ENCODE assay signal across 15 mouse cellular contexts in genomic region chr7:79803887-79804286, GRCm38 (mm10). TPM values are rescaled to one million over a fixed set of nuclear protein-coding genes. Genes with fewer than 3 reads are reported as not detected.
DNase-seq lines count a peak whose midpoint lies in the region; ATAC-seq and TF ChIP-seq lines count a peak whose summit lies in the region.
"Had no signal": no experiment of that assay in that cellular context is flagged by ENCODE, and none has a peak within 500 bp of the region (broad histone marks: within the 10 kb centered on the region; RNA-seq: fewer than 3 reads in every experiment).

No protein-coding gene starts in this region.

- no peak for TF ChIP-seq POLR2A in myocyte (IDR thresholded peaks at IDR 0.05; ENCODE audit: insufficient read length, low read depth)

- no peaks in the 10 kb centered on the region for H3K4me1 ChIP-seq in liver, postnatal 0 days (ENCODE audit: insufficient read depth)
- H3K4me1 ChIP-seq in liver, embryonic 11.5 days (replicated peaks; ENCODE audit: control insufficient read depth, insufficient read depth, low read length), result no peaks in the 10 kb centered on the region
- no peaks in the 10 kb centered on the region; the same call in 1 of the 2 replicates for H3K4me1 ChIP-seq in kidney, postnatal 0 days (replicated peaks; ENCODE audit: insufficient read depth, low read length)
- H3K4me1 ChIP-seq: limb, embryonic 12.5 days had no signal

- H3K79me2 ChIP-seq in myocyte (ENCODE audit: control insufficient read depth, insufficient read depth), result no peaks in the 10 kb centered on the region

- no peaks in the 10 kb centered on the region for H3K9me3 ChIP-seq in liver, postnatal 0 days (ENCODE audit: low read length)
- H3K9me3 ChIP-seq in liver, embryonic 11.5 days (ENCODE audit: control insufficient read depth, low read length), result no peaks in the 10 kb centered on the region
- no peaks in the 10 kb centered on the region for H3K9me3 ChIP-seq in kidney, postnatal 0 days (replicated peaks; ENCODE audit: low read length)
- H3K9me3 ChIP-seq: embryonic facial prominence, embryonic 13.5 days; hindbrain, embryonic 10.5 days; limb, embryonic 12.5 days had no signal

- H3K4me2 ChIP-seq in liver, postnatal 0 days (ENCODE audit: low read depth, low read length), result no peak overlapping the region
- no peak overlapping the region for H3K4me2 ChIP-seq in liver, embryonic 11.5 days
- no peak overlapping the region for H3K4me2 ChIP-seq in kidney, postnatal 0 days (ENCODE audit: low read length)
- peak overlapping the region; percentile 24 for H3K4me2 ChIP-seq in myocyte (ENCODE audit: low read depth)
- H3K4me2 ChIP-seq: embryonic facial prominence, embryonic 13.5 days; limb, embryonic 12.5 days had no signal

- H3K27ac ChIP-seq in liver, postnatal 0 days (ENCODE audit: low read depth), result no peak overlapping the region
- H3K27ac ChIP-seq in liver, embryonic 11.5 days (ENCODE audit: low read depth, low read length), result no peak overlapping the region
- no peak overlapping the region for H3K27ac ChIP-seq in kidney, postnatal 0 days
- H3K27ac ChIP-seq: embryonic facial prominence, embryonic 13.5 days; hindbrain, embryonic 10.5 days; layer of hippocampus, adult 2 months; limb, embryonic 12.5 days had no signal

- DNase-seq in liver, postnatal 0 days, result peak; percentile 63
- no peak for DNase-seq in liver, embryonic 11.5 days (ENCODE audit: low spot score)
- peak; percentile 85 for DNase-seq in adrenal gland, postnatal 14 days
- peak; percentile 22 for DNase-seq in kidney, postnatal 0 days (ENCODE audit: low spot score)
- no peak for DNase-seq in spleen, postnatal 10 days (ENCODE audit: low spot score in 2 of 2)
- DNase-seq: cerebellum, adult 8-10 months; thymus, adult 2 months had no signal

- H3ac ChIP-seq in myocyte (ENCODE audit: control insufficient read depth, insufficient read length), result no peak overlapping the region

- H3K36me3 ChIP-seq in liver, postnatal 0 days (replicated peaks; ENCODE audit: insufficient read depth, low read length), result no peaks in the 10 kb centered on the region
- H3K36me3 ChIP-seq in liver, embryonic 11.5 days (ENCODE audit: control insufficient read depth, insufficient read depth, low read length), result no peaks in the 10 kb centered on the region
- H3K36me3 ChIP-seq in kidney, postnatal 0 days (ENCODE audit: insufficient read depth, low read length), result no peaks in the 10 kb centered on the region
- no peaks in the 10 kb centered on the region for H3K36me3 ChIP-seq in myocyte (ENCODE audit: control insufficient read depth, insufficient read depth)
- H3K36me3 ChIP-seq: embryonic facial prominence, embryonic 13.5 days; hindbrain, embryonic 10.5 days; limb, embryonic 12.5 days had no signal

- TF ChIP-seq EP300 in liver, postnatal 0 days (IDR thresholded peaks at IDR 0.05; ENCODE audit: low read depth), result no peak

- ATAC-seq in liver, postnatal 0 days, result no peak
- no peak for ATAC-seq in liver, embryonic 11.5 days (replicated peaks; ENCODE audit: low FRiP score)
- no peak for ATAC-seq in kidney, postnatal 0 days (replicated peaks; ENCODE audit: low FRiP score, low read depth)
- ATAC-seq in cerebellum, adult (ENCODE audit: insufficient number of reproducible peaks, low FRiP score, low TSS enrichment), result no peak

- 44% methylated on average over 2 of the region's 2 CpGs for WGBS in liver, postnatal 0 days (ENCODE audit: insufficient replicate concordance)
- WGBS in liver, embryonic 11.5 days, result 70% methylated on average over 2 of the region's 2 CpGs
- WGBS in kidney, postnatal 0 days, result 24% methylated on average over 2 of the region's 2 CpGs

- H3K4me3 ChIP-seq in liver, postnatal 0 days (ENCODE audit: low read depth, low read length), result no peak overlapping the region
- no peak overlapping the region for H3K4me3 ChIP-seq in liver, embryonic 11.5 days (ENCODE audit: low read depth, low read length)
- H3K4me3 ChIP-seq in kidney, postnatal 0 days (replicated peaks; ENCODE audit: low read depth, low read length), result no peak overlapping the region
- H3K4me3 ChIP-seq in myocyte, result no peak overlapping the region
- H3K4me3 ChIP-seq: embryonic facial prominence, embryonic 13.5 days; hindbrain, embryonic 10.5 days; layer of hippocampus, adult 2 months; limb, embryonic 12.5 days had no signal

- TF ChIP-seq CTCF in liver, postnatal 0 days (IDR thresholded peaks at IDR 0.05; ENCODE audit: low read depth), result no peak
- no peak for TF ChIP-seq CTCF in kidney, postnatal 0 days (IDR thresholded peaks at IDR 0.05; ENCODE audit: low read depth)

- no peak overlapping the region for H3K9ac ChIP-seq in liver, postnatal 0 days (replicated peaks)
- no peak overlapping the region for H3K9ac ChIP-seq in liver, embryonic 11.5 days (ENCODE audit: low read depth, low read length)
- H3K9ac ChIP-seq in kidney, postnatal 0 days (ENCODE audit: low read depth, low read length), result no peak overlapping the region
- H3K9ac ChIP-seq: embryonic facial prominence, embryonic 13.5 days; limb, embryonic 12.5 days had no signal

- no peaks in the 10 kb centered on the region for H3K27me3 ChIP-seq in liver, postnatal 0 days (ENCODE audit: insufficient read depth, low read length)
- H3K27me3 ChIP-seq in liver, embryonic 11.5 days (replicated peaks; ENCODE audit: control insufficient read depth, insufficient read depth, low read length), result no peaks in the 10 kb centered on the region; the same call in 1 of the 2 replicates
- H3K27me3 ChIP-seq in kidney, postnatal 0 days (ENCODE audit: insufficient read depth, low read length), result no peaks in the 10 kb centered on the region
- H3K27me3 ChIP-seq in myocyte (ENCODE audit: control insufficient read depth, insufficient read depth, insufficient read length), result no peaks in the 10 kb centered on the region
- H3K27me3 ChIP-seq: embryonic facial prominence, embryonic 13.5 days had no signal

TF ChIP-seq in myocyte, 11 proteins besides CTCF, POLR2A, EP300 and RAD21:
- no peak for TF ChIP-seq TCF3 (IDR thresholded peaks at IDR 0.05; ENCODE audit: insufficient read length, low read depth)
- no peak for TF ChIP-seq REST (IDR thresholded peaks at IDR 0.05; ENCODE audit: insufficient read depth, insufficient read length)
- TF ChIP-seq USF1 (IDR thresholded peaks at IDR 0.05; ENCODE audit: low read depth), result no peak
- no peak for TF ChIP-seq CEBPB (IDR thresholded peaks at IDR 0.05; ENCODE audit: insufficient read depth, poor library complexity, severe bottlenecking)
- TF ChIP-seq MYOG (IDR thresholded peaks at IDR 0.05; ENCODE audit: control insufficient read depth in 1 of 3, insufficient read depth in 1 of 3, insufficient read length in 2 of 3, low read depth in 2 of 3), result no peak
- TF ChIP-seq SRF (IDR thresholded peaks at IDR 0.05; ENCODE audit: control insufficient read depth, insufficient read length, low read depth), result no peak
- no peak for TF ChIP-seq E2F4 (IDR thresholded peaks at IDR 0.05; ENCODE audit: insufficient read depth)
- TF ChIP-seq POLR2AphosphoS2 (IDR thresholded peaks at IDR 0.05; ENCODE audit: insufficient read length, low read depth), result no peak
- no peak for TF ChIP-seq TCF12 (IDR thresholded peaks at IDR 0.05; ENCODE audit: insufficient read depth, poor library complexity, severe bottlenecking)
- no peak for TF ChIP-seq MAX (IDR thresholded peaks at IDR 0.05; ENCODE audit: low read depth)
- TF ChIP-seq MYOD1 (IDR thresholded peaks at IDR 0.05; ENCODE audit: control insufficient read depth in 1 of 3, insufficient read length in 2 of 3, low read depth in 2 of 3), result no peak

RNA-seq across cellular contexts. Expression of gene Mesp2, which starts 6.6 kb away (rescaled TPM):
- polyA plus RNA-seq in liver, postnatal 0 days (2015; fragmentation: Nextera tagmentation; extraction: Ambion mirVana), result 0.07 TPM in 1 of 2 replicates, not detected in the other
- polyA plus RNA-seq in liver, embryonic 11.5 days (2014; fragmentation: Nextera tagmentation; extraction: Ambion mirVana), result 0.11 and 0.21 TPM in 2 replicates
- total RNA-seq in adrenal gland, postnatal 14 days (2021), result 0.56 and 0.67 TPM in 2 replicates
- 0.45 and 0.48 TPM in 2 replicates for polyA plus RNA-seq in kidney, postnatal 0 days (2015; fragmentation: Nextera tagmentation; extraction: Ambion mirVana)
- polyA plus RNA-seq in myocyte (2012; fragmentation: generic; extraction: Trizol), result not detected

RNA-seq across cellular contexts. Expression of gene Mesp1, which starts 10.3 kb away (rescaled TPM):
- not detected in 2 replicates for polyA plus RNA-seq in liver, postnatal 0 days (2015; fragmentation: Nextera tagmentation; extraction: Ambion mirVana)
- not detected in 2 replicates for polyA plus RNA-seq in liver, embryonic 11.5 days (2014; fragmentation: Nextera tagmentation; extraction: Ambion mirVana)
- not detected in 2 replicates for total RNA-seq in adrenal gland, postnatal 14 days (2021)
- polyA plus RNA-seq in kidney, postnatal 0 days (2015; fragmentation: Nextera tagmentation; extraction: Ambion mirVana), result 0.09 TPM in 1 of 2 replicates, not detected in the other
- not detected for polyA plus RNA-seq in myocyte (2012; fragmentation: generic; extraction: Trizol)
- total RNA-seq: megakaryocyte-erythroid progenitor cell, adult 5-6 weeks had no signal
- polyA plus RNA-seq: embryonic facial prominence, embryonic 13.5 days; hindbrain, embryonic 10.5 days; limb, embryonic 12.5 days; neural tube, embryonic 11.5 days had no signal

RNA-seq across cellular contexts. Expression of gene Anpep, which starts 57.0 kb away (rescaled TPM):
- 24.8 and 26.7 TPM in 2 replicates for polyA plus RNA-seq in liver, postnatal 0 days (2015; fragmentation: Nextera tagmentation; extraction: Ambion mirVana)
- polyA plus RNA-seq in liver, embryonic 11.5 days (2014; fragmentation: Nextera tagmentation; extraction: Ambion mirVana), result 24.2 and 28.5 TPM in 2 replicates
- total RNA-seq in adrenal gland, postnatal 14 days (2021), result 12.2 and 30.5 TPM in 2 replicates
- 265 and 334 TPM in 2 replicates for polyA plus RNA-seq in kidney, postnatal 0 days (2015; fragmentation: Nextera tagmentation; extraction: Ambion mirVana)
- polyA plus RNA-seq in myocyte (2012; fragmentation: generic; extraction: Trizol), result 12.1 TPM
- total RNA-seq: megakaryocyte-erythroid progenitor cell, adult 5-6 weeks had no signal

Comparison
In these comparisons a context has a peak if more than half of its experiments do, and no peak if none do; other contexts are left out.
1. DNase-seq: peak in liver, postnatal 0 days (single experiment), adrenal gland, postnatal 14 days (single experiment) and kidney, postnatal 0 days (single experiment); none in liver, embryonic 11.5 days (single experiment) and spleen, postnatal 10 days (0 of 2).